Mouse (Mus musculus) hematopoietic stem cell, adult 5-6 weeks (primary cell): Measurements from ENCODE around the gene Abcc8. TPM values are rescaled to one million over a fixed set of nuclear protein-coding genes. Genes with fewer than 3 reads are reported as not detected.
A peak's percentile ranks its signal among the peaks of the same experiment; 100 is the strongest.

ENCODE experiments used
- ATAC-seq, 2 experiments: fragments of 125-278 bp in 1 of 2; replicated peaks in 1 of 2; 2 replicates each; pipeline ENCODE4 v1.8.0; 2016 to 2017; ENCODE audit warnings: inconsistent platforms in 2 of 2, mild to moderate bottlenecking in 2 of 2, moderate number of reproducible peaks in 2 of 2, low read depth in 1 of 2, moderate TSS enrichment in 1 of 2; ENCODE audit not compliant: low FRiP score in 2 of 2, poor library complexity in 2 of 2, severe bottlenecking in 2 of 2, insufficient read depth in 1 of 2, low TSS enrichment in 1 of 2
- total RNA-seq: library from RNA; stranded (forward); fragments of 172-1452, 232-1000 nt; gene quantifications from 2 replicates; pipeline ENCODE4 v1.2.3, GENCODE M21; 2017

Gene Abcc8
- total RNA-seq, result not detected in 2 replicates

GRCm38 (mm10) chr7:46179431-46180275 lies at the start of gene Abcc8:
TSS of gene Abcc8 (minus strand) at chr7:46180033.
- ATAC-seq, result no peak

DNA sequence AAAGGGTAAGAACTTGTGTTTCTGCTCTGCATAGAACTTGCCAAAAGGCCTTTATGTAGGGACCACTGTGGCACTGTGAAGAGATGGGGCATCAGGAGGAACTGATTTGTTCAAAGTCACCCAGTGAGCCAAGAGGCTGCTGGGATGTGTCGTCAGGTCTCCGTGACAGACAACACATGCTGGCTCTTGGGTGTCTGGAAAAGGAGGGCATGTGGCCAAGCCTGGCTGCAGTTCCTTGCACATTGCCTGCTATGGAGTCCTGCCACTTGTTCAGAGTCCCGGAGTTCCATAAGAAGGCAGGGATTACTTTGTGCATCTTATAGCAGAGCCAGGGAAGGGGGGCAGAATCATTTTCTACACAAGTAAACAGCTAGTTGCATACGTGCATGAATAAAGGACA lies 47.1 kb upstream of the Abcc8 start:
- no peak for ATAC-seq

GRCm38 (mm10) chr7:46226253-46226652 lies 46.4 kb upstream of the Abcc8 start:
- peak in 1 of 2 experiments; percentile 65; a peak in 1 of 4 replicates for ATAC-seq

DNA sequence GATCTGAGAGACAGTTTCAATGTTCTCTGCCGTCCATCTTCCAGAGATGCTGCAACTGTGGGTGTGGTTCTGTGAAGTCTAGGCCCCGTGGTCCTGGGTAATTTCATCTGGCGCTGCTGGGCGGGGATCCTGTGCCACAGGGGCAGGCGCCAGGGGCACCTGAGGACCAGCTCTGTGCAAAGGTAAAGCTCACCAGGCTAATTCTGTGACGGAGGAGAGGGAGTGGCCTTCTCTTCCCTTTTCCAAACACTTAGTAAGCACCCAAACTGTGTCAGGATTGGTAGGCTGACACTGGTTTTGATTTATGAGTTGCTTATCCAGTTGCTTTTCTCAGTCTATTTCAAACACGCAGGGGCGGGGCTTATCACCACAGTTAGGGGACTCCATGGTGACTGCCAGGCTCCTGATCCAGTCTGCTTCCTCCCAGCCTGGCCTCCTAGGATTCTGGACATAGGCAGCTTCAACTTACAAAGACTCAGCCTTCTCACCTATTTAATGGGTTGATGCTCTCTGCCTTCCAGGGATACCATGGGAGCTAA lies 40.8 kb upstream of the Abcc8 start:
- ATAC-seq, result no peak

- peak; percentile 42 to 69; a peak in 2 of 4 replicates for ATAC-seq
These were observed 38.6 kb upstream of the Abcc8 start for GRCm38 (mm10) chr7:46218415-46218814.

DNA sequence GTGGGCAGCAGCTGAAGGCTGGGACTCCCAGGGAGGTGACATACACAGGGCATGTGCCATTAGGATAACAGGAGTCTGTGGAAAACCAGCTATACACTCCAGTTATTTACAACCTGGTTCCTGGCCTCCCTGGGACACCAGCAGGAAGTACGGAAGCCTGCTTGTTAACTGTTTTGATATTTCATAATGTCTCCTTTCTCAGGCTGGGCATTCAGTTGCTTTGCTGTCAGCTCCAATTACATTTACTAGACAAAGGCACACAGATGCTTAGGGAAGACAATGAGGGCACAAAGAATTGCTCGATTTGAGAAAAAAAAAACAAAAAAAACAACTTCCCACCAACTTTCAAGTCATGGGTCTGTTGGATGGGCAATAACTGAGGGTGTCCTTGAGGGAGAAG lies 36.6 kb upstream of the Abcc8 start:
- no peak for ATAC-seq

GRCm38 (mm10) chr7:46210276-46210675 lies 30.4 kb upstream of the Abcc8 start:
- no peak for ATAC-seq

DNA sequence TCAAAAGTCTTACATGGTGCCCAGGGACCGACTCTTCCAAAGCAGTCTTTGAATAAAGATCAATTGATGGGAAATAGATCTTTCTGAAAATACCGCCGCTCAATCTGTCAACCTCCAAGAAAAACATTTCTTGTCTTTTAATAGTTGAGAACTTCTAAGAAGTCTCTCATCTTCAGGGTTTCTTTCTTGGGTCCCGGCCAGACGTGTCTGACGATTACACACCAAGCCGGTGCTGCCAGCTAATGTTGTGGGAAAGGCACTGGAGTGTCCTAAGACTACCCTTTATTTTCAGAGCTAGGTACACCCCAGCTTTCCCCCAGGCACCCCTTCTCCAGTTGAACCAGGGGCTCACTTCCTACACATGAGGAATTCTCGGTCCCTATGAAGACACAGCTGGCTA lies 28.3 kb upstream of the Abcc8 start:
- ATAC-seq, result no peak

DNA sequence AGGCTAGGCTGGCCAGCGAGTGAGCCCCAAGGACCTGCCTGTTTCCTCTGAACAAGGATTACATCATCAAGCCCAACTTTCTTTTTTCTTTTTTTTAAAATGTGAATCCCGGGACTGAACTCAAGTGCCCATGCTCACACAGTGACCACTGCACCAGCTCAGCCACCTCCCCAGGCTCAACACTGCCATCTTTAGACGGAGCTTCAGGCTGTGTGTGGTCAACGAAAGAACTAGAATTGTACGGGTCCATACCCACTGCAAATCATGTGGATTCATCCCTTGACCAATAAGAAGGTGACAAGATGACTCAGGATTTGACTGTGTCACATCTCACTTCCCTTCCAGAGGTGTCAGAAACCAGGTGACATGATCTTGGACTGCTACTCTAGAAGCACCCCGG lies 24.9 kb upstream of the Abcc8 start:
- ATAC-seq, result no peak

DNA sequence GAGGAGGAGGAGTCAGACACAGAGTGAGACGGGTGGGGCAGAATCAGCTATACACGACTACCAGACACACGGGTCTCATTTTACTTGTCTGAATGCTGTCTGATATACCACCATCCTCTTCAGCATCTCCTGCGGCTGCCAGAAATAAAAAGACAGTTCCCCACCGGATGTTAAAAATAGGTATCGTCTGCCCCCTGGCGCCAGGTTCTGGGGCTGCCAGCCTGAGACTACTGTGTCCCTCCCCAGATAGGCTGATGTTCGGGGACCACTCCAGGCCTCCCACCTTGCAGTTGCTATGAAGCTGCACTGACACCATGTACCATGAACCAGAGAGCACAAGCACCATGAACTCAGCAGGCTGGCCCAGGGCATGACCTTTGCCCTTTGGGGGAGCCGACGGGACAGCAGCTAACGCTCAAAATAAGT lies 24.2 kb upstream of the Abcc8 start:
- peak; percentile 32 to 34; a peak in 1 of 4 replicates for ATAC-seq

DNA sequence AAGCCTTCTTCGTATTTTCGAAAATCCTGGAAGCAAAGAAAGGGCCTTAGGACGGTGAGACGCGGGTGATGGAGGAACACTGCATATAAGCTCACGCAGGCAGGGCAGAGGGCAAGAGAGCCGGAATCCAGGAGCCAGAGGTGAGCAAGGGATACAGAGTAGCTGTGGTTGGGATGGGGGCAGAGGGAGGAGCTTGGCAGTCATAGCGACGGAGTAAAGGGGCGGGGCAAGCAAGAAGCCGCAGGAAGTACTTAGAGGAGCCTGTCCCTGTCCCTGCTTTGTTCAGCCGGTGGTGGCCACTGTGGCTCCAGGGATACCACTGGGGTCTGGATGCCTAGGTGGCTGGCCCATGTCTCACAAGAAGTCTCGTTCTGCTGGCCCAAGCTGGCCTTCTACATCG lies 21.8 kb upstream of the Abcc8 start:
- ATAC-seq, result no peak

DNA sequence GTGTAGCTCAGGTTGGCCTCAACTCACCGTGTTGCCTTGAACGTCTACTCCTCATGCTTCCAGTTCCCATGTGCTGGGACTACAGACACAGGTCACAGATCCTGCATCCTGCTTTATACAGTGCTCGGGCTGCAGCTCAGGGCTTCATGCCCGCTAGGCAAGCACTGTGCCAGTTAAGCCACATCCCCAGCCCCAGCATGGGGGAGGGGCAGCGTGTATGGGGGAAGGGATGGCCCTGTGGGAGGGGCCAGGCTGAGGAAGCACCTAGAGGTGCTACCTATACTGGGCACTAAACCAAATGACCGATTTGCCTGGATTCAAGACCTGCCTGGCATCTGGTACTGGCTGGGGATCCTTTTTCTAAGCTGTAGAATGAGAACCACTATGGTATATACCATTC lies 20.2 kb upstream of the Abcc8 start:
- no peak for ATAC-seq

GRCm38 (mm10) chr7:46195356-46195755 lies 15.5 kb upstream of the Abcc8 start:
- ATAC-seq, result no peak

DNA sequence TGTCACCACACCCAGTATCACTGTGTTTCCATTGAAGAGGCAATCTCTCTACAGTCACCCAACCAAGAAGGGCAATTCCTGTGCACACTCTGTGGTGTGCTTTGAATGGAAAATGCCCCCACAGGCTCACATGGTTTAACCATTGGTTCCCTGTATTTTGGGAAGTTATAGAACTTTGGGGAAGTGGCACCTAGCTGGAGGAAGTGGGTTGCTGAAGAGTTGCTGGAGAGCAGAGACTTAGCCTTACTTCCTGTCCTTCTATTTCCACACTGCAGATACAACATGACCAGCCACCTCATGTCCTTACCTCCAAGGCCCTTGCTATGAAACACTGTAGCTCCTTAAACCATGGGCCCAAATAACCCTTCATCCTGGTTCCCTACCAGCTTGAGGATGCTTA lies 4.4 kb upstream of the Abcc8 start:
- peak; percentile 32 to 45; a peak in 1 of 4 replicates for ATAC-seq

DNA sequence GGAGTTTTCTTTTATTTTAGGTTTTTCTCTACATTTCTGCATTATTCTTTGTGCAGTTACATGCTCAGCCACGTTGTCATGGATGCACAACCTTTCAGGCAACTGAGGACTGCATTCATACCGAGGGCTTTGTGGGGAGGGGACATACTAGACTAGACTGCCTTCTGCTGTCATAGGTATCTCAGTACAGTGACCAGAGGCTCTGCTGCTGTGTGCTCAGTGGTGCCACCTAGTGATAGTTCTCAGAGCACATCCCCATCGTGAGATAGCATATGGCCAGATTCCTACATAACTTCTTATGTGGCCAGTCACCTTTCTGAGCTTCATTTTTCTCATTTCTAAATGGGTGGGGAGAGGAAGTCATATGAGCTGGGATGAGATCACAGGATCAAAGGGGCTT lies 1.8 kb upstream of the Abcc8 start:
- ATAC-seq, result peak; percentile 65; a peak in 2 of 4 replicates

GRCm38 (mm10) chr7:46168980-46169379 lies 10.9 kb downstream of the Abcc8 start:
- peak in 1 of 2 experiments; percentile 32; a peak in 1 of 4 replicates for ATAC-seq

DNA sequence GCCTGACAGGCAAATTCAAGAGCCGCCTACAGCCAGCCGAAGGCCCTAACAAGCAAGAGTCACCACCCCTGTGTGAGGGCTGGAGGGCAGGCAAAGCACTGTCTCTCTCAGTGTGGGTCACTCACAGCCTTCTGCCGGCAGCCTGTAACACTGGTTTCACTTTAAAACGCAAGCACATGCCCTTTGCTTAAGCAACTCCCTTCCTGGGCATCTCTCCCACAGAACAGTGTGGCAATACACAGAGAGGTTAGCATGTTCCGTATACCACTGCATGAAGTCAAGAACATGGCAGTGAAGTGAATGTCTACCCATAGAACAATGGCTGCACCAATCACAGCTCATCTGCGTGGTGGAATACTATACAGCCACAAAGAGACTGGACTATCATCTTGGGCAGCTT lies 11.4 kb downstream of the Abcc8 start:
- peak; percentile 32 to 49; a peak in 2 of 4 replicates for ATAC-seq

DNA sequence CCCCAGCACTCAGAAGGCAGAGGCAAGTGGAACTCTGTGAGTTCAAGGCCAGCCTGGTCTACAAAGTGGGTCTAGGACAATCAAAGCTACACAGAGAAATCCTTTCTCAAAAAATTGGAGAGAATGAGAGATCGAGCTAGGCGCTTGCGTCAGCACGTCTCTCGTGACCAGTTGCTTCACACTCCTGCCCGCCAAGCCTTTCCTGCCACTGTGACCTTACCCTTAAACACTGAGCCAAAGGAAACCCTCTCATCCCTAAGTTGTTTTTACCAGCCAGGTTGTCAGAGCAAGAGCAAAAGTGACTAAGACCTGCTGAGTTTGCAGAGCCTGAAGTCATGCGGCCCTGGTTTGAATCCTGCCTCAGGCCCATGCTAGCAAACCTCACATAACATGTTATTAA lies 11.9 kb downstream of the Abcc8 start:
- ATAC-seq, result no peak

DNA sequence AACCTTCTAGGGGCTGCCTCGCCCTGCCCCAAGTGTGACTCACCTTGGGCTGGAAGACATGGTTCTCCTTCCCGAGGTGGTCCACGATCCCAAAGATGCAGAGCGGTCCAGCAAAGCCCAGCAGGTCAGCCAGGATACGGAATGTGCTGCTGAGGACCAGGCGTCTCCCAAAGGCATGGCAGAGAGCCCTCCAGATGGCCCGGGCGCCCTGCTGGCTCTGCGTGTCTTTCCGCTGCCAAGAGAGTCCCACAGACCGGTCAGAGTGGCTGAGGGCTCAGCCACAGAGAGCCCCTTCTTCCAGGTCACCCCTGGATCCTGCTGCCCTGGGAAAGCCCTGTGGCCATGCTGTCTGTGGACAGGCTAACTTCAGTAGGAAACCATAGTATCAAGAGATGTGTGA lies 14.0 kb downstream of the Abcc8 start:
- no peak for ATAC-seq
